Mouse (Mus musculus) heart, adult 9 months (tissue): ENCODE data around the gene Mypn.

ENCODE experiments used
- DNase-seq, 2 experiments: peaks; one replicate each; pipeline ENCODE4 v3.0.0; 2022; ENCODE audit warnings: low spot score in 2 of 2

Gene Mypn

DNA sequence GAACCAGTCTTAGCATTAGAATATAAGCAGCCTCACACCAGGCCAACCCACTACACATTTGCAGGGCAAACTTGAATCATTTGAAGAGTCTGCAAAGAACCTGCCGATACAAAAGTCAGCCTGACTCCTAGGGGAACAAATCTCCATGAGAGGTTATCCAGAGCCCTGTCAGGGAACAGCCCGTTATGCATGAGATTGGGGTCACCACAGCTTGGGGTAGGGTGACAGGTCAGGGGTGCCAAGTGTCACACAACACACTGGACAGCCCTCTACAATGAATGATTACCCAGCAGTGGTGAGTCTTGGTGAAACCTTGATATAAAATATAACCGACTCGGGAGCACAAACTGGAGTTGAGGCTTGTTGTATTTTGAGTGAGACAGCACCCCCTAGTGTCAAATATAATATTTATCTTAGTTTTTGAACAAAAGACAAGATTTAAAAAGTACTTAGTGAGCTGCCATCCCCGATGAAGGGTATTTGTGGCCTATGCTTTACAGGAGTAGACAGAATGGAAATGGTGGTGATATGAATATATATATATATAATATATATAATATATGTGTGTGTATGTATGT is 90.6 kb downstream of the Mypn start:
- no peak for DNase-seq

DNA sequence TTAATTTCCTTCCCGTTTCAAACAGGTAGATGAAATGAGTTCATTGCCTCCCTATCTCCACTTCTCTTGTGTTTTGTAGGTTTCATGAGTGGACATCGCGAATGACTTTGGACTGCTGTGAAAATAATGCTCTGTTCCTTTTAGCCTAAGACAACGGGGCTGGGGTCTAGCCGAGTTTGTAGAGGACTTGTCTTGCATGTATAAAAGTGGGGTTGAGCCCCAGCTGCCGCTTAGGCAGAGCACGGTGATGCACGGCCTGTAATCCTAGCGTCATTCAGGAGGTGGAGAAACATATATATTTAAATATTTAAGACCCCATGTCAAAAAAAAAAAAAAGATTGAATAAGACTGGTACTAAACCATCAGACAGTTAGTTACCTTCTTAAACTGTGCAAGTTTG is 103.1 kb downstream of the Mypn start:
- no peak for DNase-seq

DNA sequence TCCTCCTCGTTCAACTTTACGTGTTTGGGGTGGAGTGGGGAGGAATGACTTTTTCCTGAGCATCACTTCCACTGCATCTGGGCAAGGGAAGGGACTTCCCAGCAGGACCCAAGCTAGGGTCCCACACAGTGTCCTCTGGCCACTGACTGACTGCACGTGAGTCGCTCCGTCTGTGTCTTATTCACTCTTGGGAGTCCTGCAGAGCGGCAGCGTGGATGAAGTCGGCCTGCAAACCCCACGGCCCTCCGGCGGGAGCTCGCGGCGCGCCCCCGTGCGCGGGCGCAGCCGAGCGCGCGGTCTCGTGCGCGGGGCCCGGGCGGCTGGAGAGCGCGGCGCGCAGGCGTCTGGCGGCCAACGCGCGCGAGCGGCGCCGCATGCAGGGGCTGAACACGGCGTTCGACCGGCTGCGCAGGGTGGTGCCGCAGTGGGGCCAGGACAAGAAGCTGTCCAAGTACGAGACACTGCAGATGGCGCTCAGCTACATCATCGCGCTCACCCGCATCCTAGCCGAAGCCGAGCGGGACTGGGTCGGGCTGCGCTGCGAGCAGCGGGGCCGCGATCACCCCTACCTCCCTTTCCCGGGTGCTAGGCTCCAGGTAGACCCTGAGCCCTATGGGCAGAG is 103.7 kb downstream of the Mypn start:
- DNase-seq = no peak

DNA sequence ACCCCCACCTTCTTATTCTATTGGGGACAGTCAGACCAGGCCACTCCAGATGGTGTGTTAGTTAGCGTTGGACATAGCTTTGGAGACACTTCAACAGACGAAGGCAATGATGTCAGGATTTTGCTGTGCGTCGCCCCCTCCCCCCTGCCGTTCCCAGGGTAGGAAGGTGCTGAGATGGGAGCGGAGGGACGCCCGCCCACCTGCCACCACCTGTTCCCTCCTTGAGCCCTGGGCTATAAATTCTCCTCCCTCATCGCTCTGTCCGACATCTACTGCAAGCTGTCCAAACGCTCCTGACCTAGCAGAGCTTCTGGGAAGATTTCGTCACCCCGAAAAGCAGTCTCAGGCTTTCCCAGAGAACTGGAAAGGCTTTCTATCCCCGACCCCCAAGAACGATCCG is 104.2 kb downstream of the Mypn start, which contains the start of gene Atoh7:
TSS of gene Atoh7 (plus strand) at position 131 of the 400 bp plus-strand sequence.
- no peak for DNase-seq

DNA sequence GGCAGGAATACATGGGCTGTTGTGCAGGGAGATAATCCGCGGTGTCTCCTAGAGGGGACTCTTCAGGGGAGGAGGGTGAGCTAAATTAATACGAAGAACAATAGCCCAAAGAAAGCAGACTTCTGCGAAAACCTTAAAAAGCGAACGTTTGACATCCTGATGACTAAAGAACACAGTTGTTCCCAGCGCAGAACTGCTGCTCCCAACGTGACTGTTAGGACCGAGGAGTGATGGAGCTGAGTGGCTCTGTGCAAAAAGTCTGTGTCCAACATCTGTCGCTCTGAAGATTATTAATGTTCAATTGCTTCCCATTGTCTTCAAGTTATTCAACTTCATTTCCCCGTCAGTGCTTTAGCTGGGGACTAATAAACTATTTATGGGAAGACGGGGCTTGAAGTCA is 105.6 kb downstream of the Mypn start:
- DNase-seq = no peak

DNA sequence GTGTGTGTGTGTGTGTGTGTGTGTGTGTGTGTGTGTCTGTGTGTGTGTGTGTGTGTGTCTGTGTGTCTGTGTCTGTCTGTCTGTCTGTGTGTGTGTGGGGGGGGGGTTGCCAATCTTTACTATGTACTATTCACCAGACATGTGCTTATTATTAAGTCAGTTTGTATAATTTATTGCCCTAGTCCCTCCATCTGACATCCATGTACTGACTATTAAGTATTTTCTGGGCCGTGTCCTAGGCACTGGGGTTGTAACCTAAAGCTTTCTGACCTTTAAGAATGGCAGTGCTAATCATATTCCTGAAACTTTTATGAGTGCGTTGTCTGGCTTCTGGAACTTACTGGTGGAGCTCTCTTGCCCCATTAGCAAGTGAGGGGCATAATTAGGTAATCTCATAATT is 107.0 kb downstream of the Mypn start:
- DNase-seq = no peak

DNA sequence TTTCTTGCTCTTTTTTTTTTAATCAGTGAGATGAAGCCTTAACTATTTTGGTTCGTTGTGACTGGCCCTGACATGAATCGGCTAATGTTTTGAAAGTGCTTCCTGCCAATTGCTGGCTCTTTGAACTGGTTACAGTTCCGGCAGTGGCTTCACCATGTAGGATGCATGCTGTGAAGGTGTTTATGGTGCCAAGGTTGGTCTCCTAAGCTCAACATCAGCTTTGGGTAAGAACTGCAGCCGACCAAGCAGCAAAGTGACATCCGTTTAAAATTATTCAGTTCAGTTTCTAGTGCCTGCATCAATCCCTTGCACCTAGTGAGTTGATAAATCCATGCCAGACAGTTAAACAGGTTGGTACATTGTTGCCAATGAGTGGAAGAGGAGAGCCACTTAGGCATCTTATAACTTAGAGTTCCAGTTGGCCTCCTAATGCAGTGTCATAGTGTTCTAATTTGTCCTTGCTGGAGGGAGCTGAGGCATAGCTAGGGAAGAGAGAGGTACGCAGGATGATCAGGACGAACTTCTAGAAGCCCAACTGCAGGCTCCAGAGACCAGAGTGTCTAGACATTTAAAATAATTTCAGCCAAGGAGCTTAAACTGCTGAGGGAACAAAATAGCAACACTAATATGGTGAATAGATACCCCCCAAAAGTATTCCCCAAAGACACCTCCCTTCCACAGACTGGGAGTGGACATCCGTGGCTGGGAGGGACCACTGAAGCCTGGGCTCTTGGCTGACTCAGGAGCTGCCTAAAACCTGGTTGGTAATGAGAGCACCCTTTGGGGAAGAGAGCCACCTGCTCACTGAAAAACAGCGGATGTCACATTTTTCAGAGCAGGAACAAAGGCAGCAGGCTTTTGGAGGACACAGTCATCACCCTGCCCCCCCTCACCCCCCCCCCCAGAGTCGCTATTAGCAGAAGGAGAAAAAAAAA is 110.9 kb downstream of the Mypn start:
- no peak for DNase-seq

DNA sequence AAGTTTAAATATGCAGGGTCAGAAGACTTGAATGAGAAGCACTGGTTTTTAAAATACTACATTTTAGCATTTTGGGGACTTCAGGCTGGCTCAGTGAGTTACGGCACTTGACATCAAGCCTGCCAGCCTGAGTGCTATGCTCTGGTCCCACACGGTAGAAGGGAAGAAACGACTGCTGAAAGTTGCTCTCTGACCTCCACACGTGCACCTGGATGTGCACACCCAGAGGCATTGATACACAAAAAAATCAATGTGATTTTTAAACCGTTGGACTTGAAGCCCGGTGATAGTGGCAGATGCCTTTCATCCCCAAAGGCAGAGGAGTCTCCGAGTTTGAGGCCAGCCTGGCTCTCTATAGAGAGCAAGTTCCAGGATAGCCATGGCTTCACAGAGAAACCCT is 111.8 kb downstream of the Mypn start:
- no peak for DNase-seq

DNA sequence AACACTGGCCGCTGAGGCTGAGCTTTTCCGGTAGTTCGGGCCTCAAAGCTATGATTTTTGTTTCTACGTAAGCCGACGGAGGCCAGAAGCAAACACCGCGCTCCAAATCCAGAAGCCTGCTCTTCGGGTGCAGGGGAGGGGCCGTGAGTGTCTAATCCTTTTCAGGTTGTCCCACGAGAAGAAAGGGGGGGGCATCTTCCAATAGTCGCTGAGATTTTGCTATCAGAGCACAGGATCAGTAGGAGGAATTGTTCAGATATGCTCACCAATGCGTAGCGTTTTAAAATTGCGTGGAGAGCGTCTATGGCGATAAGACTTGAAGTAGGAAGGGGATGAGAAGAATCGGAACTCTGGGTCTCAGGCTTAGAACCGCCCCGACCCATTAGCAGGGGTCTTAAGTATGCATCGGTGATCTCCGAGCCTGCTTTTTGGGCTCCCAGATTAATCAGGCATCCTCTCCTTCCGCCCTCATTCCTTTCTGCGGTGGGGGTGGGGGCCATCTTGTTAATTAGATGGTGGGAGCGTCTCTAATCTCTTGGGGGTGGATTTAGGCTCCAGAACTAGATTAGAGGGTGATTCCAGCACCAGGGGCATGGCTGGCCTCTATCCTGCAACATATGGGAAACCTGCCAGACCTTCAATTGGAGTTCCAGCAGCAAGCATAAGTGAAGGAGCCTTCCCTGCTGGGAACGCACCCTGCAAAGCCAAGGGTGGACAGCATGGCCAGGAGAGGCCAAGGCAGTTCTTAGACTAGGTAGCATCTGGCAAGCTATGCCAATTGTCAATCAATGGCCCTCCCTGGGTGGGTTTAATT is 113.8 kb downstream of the Mypn start:
- DNase-seq = no peak

DNA sequence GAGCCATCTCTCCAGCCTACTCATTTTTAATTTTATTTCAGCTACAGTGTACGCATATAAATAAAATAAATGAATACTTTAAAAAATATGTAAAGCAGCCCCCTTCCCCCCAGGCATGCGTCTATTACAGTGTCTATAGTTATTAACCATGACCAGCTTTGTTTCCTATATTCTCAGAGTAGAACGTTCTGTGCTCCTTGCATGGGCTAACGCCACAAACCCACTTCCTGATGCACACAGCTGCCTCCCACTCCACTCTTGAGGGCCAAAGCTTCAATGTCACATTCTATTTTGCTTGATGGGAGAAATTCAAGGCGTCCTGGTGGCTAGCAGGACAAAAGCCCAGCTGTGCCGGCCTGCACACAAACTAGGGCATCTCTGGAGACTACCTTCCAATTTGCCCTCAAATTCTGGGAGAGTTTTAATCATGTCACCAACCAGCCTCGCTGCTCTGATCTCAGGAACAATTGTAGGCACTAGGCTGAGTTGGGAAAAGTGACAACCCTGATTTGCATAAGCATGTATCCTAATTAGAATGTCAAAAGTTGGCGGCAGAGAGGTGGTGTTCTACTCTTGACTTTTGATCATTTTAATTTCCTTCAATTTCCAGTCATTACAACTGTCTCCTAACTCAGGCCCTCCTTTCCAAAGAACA is 114.5 kb downstream of the Mypn start:
- no peak for DNase-seq

DNA sequence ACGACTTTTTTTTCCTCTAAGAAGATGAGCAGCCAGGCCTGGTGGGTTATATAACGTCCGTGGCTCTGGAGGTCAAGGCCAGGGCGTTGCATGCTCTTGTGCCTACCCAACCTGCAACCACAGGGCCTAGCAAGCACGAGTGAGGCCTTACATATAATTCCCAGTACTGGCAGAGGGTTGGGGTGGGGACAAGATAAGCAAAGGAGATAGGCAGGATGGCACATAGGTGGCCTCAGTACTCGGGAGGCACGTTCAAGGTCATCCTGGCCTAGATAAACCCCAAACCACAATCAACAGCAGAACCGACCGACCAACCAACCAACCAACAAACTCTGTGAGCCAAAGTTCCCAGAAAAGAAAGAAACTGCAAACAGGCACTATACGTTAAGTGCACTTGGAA is 117.4 kb downstream of the Mypn start:
- no peak for DNase-seq

DNA sequence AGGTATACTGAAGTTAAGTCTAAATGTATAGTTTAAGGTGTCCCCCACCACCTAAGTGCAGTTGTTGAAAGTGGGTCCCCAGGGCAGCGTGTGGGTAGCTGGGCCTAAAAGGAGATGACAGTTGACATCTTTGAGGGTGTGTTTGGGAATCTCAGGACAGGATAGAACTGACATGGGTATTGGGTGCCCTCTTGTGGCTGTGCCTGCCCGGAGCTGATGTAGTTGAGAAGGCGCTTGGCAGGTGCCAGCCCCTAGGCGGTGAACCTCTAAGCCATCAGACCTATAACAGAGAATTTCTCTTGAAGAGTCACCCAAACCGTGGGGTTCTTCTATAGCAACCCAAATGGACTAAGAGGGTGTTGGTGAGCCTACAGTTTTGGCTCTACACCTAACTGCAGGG is 137.8 kb downstream of the Mypn start:
- peak; percentile 44 to 73 for DNase-seq
